Mouse (Mus musculus) erythroblast, adult 5-6 weeks (primary cell): ENCODE results near the gene Lrrc56. TPM values are rescaled to one million over a fixed set of nuclear protein-coding genes. Genes with fewer than 3 reads are reported as not detected.

ENCODE experiments used
- ATAC-seq: replicated peaks from 2 replicates; pipeline ENCODE4 v1.8.0; 2016; ENCODE audit warnings: moderate number of reproducible peaks, mild to moderate bottlenecking, moderate TSS enrichment, inconsistent platforms; ENCODE audit not compliant: poor library complexity, low FRiP score, severe bottlenecking
- total RNA-seq, 2 experiments: library from RNA; stranded (forward) in 1 of 2; stranded (reverse) in 1 of 2; fragments of 150-400 nt in 1 of 2; fragments of 200-764, 138-1000 nt in 1 of 2; gene quantifications; 2 replicates each; pipeline versions ENCODE4 v1.2.3 to v1.2.4; 2015 to 2017; ENCODE audit warnings: low replicate concordance in 2 of 2

Lrrc56 gene
- total RNA-seq (2015; ENCODE audit: low replicate concordance), result 2.1 TPM in 1 of 2 replicates, not detected in the other
- total RNA-seq (2017; ENCODE audit: low replicate concordance), result 0.94 and 1.8 TPM in 2 replicates

- peak; percentile 85 for ATAC-seq
These were observed at the start of gene Lrrc56, which contains the start of gene Hras for GRCm38 (mm10) chr7:141193948-141194347. Lrrc56 (plus strand) TSS chr7:141194157. Hras (minus strand) TSS chr7:141194005.

GRCm38 (mm10) chr7:141144650-141145049 is 49.3 kb upstream of the Lrrc56 start:
- no peak for ATAC-seq

GRCm38 (mm10) chr7:141145403-141145802 is 48.6 kb upstream of the Lrrc56 start:
- no peak for ATAC-seq

- peak; percentile 81 for ATAC-seq
These were observed 47.8 kb upstream of the Lrrc56 start for GRCm38 (mm10) chr7:141146043-141146595.

- no peak for ATAC-seq
These were observed 46.9 kb upstream of the Lrrc56 start for GRCm38 (mm10) chr7:141147044-141147443.

- no peak for ATAC-seq
These were observed 45.3 kb upstream of the Lrrc56 start for GRCm38 (mm10) chr7:141148639-141149038.

- ATAC-seq, result no peak
These were observed 38.6 kb upstream of the Lrrc56 start for GRCm38 (mm10) chr7:141155362-141155761.

- no peak for ATAC-seq
These were observed 29.6 kb upstream of the Lrrc56 start for GRCm38 (mm10) chr7:141164397-141164796.

- ATAC-seq, result no peak
These were observed 29.1 kb upstream of the Lrrc56 start for GRCm38 (mm10) chr7:141164850-141165249.

GRCm38 (mm10) chr7:141167901-141168517 is 25.9 kb upstream of the Lrrc56 start:
- peak; percentile 67 for ATAC-seq

- ATAC-seq, result peak; percentile 68
These were observed 25.4 kb upstream of the Lrrc56 start for GRCm38 (mm10) chr7:141168518-141168953.

GRCm38 (mm10) chr7:141169300-141169699 is 24.7 kb upstream of the Lrrc56 start:
- ATAC-seq, result no peak

- no peak for ATAC-seq
These were observed 24.1 kb upstream of the Lrrc56 start for GRCm38 (mm10) chr7:141169866-141170265.

- peak; percentile 85 for ATAC-seq
These were observed 21.6 kb upstream of the Lrrc56 start, which contains the start of gene Rnh1 for GRCm38 (mm10) chr7:141172116-141173006. Rnh1 (minus strand) TSS chr7:141172857.

GRCm38 (mm10) chr7:141173323-141173850 is 20.6 kb upstream of the Lrrc56 start:
- no peak for ATAC-seq

- ATAC-seq, result no peak
These were observed 18.9 kb upstream of the Lrrc56 start for GRCm38 (mm10) chr7:141175068-141175467.

- peak; percentile 81 for ATAC-seq
These were observed 17.8 kb upstream of the Lrrc56 start for GRCm38 (mm10) chr7:141176173-141176572.

GRCm38 (mm10) chr7:141188194-141188593 is 5.8 kb upstream of the Lrrc56 start:
- no peak for ATAC-seq

- no peak for ATAC-seq
These were observed 5.2 kb upstream of the Lrrc56 start for GRCm38 (mm10) chr7:141188733-141189132.

GRCm38 (mm10) chr7:141190220-141190619 is 3.7 kb upstream of the Lrrc56 start:
- no peak for ATAC-seq
